Mouse (Mus musculus): ENCODE results near the gene Ephx3. TPM values are rescaled to one million over a fixed set of nuclear protein-coding genes. Genes with fewer than 3 reads are reported as not detected.

Gene Ephx3
- polyA plus RNA-seq, 1 experiment from 2014 or later: not detected

Other genes starting within 250 kb of the Ephx3 start
- 51.2 and 76.6 TPM in 2 replicates for gene Rrp1b, start 153.4 kb downstream of the Ephx3 start, polyA plus RNA-seq (2016; fragmentation: Nextera tagmentation; extraction: Ambion mirVana)
- gene Hsf2bp, start 153.2 kb downstream of the Ephx3 start, polyA plus RNA-seq (2016; fragmentation: Nextera tagmentation; extraction: Ambion mirVana): 0.57 and 0.62 TPM in 2 replicates
- gene Notch3, start 22.7 kb downstream of the Ephx3 start, polyA plus RNA-seq (2016; fragmentation: Nextera tagmentation; extraction: Ambion mirVana): 5.7 and 13.7 TPM in 2 replicates
- 73.1 and 105 TPM in 2 replicates for gene Brd4, start 95.2 kb upstream of the Ephx3 start, polyA plus RNA-seq (2016; fragmentation: Nextera tagmentation; extraction: Ambion mirVana)
- gene Akap8, start 131.7 kb upstream of the Ephx3 start, polyA plus RNA-seq (2016; fragmentation: Nextera tagmentation; extraction: Ambion mirVana): 100 and 115 TPM in 2 replicates
- 84.7 and 88.6 TPM in 2 replicates for gene Akap8l, start 161.1 kb upstream of the Ephx3 start, polyA plus RNA-seq (2016; fragmentation: Nextera tagmentation; extraction: Ambion mirVana)
- gene Wiz, start 199.9 kb upstream of the Ephx3 start, polyA plus RNA-seq (2016; fragmentation: Nextera tagmentation; extraction: Ambion mirVana): 17.9 and 21.8 TPM in 2 replicates
- gene Rasal3, start 214.0 kb upstream of the Ephx3 start, polyA plus RNA-seq (2016; fragmentation: Nextera tagmentation; extraction: Ambion mirVana): 1.2 and 2.3 TPM in 2 replicates
- gene Pglyrp2, start 234.6 kb upstream of the Ephx3 start, polyA plus RNA-seq (2016; fragmentation: Nextera tagmentation; extraction: Ambion mirVana): 0.09 and 0.40 TPM in 2 replicates